Mouse (Mus musculus) ES-Bruce4 (cell line): ENCODE results near the gene Mroh7.

ENCODE experiments used
- CTCF ChIP-seq: IDR thresholded peaks from one replicate; pipeline ENCODE4 v1.8.1; 2011; ENCODE audit warnings: low read depth, low read length
- EP300 ChIP-seq: IDR thresholded peaks from 2 replicates; pipeline ENCODE4 v1.6.1; 2011; ENCODE audit warnings: low read depth, low read length; ENCODE audit not compliant: insufficient read depth
- POLR2A ChIP-seq: IDR thresholded peaks from one replicate; pipeline ENCODE4 v1.8.1; 2011; ENCODE audit warnings: low read length; ENCODE audit not compliant: insufficient read depth

DNA sequence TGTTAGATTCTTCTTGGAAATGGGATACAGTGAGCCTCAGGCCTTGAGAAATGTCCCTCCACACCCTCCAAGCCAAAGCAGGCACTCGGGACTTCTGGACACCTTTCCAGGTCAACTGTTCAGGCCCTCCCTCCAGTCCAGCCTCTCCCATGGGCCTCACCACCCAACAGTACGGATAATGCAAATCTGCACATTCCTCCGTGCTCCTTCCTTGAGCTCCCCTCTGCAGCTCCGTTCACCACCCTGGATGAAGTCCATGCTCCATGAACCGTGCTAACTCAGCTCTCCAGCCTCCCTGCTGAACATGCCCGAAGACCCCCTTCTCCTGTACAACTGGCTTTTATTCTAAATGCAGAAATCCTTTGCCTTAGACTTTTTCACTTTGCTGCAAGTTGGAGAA is 66.0 kb downstream of the Mroh7 start:
- TF ChIP-seq POLR2A (no peak), CTCF (no peak), EP300 (no peak)
